Mouse (Mus musculus): Measurements from ENCODE around the gene Slc30a3.
A peak's percentile ranks its signal among the peaks of the same experiment; 100 is the strongest.

The Slc30a3 gene

GRCm38 (mm10) chr5:31108000-31108490 is at the start of gene Slc30a3:
Gene Slc30a3 (minus strand): TSS chr5:31108237.
- no peak for DNase-seq (ENCODE audit: low spot score in 2 of 2)

GRCm38 (mm10) chr5:31154152-31154553 is 46.1 kb upstream of the Slc30a3 start, which contains the start of gene Mpv17:
Gene Mpv17 (minus strand): TSS chr5:31154251.
- peak; percentile 78 to 83 for DNase-seq (ENCODE audit: low spot score in 2 of 2)

GRCm38 (mm10) chr5:31153516-31154151 is 45.6 kb upstream of the Slc30a3 start:
- no peak for DNase-seq (ENCODE audit: low spot score in 2 of 2)

- DNase-seq (ENCODE audit: low spot score in 2 of 2) = peak; percentile 16 to 41
Observed at GRCm38 (mm10) chr5:31151746-31152145, 43.7 kb upstream of the Slc30a3 start.

GRCm38 (mm10) chr5:31149781-31150180 is 41.7 kb upstream of the Slc30a3 start:
- DNase-seq (ENCODE audit: low spot score in 2 of 2) = no peak

- DNase-seq (ENCODE audit: low spot score in 2 of 2) = no peak
Observed at GRCm38 (mm10) chr5:31138968-31139425, 31.0 kb upstream of the Slc30a3 start.

- DNase-seq (ENCODE audit: low spot score in 2 of 2) = no peak
Observed at GRCm38 (mm10) chr5:31138241-31138967, 30.4 kb upstream of the Slc30a3 start, which contains the start of gene Ucn. Gene Ucn (minus strand): TSS chr5:31138829.

- DNase-seq (ENCODE audit: low spot score in 2 of 2) = no peak
Observed at GRCm38 (mm10) chr5:31137658-31138057, 29.6 kb upstream of the Slc30a3 start.

GRCm38 (mm10) chr5:31136730-31137424 is 28.8 kb upstream of the Slc30a3 start:
- no peak for DNase-seq (ENCODE audit: low spot score in 2 of 2)

GRCm38 (mm10) chr5:31126050-31126449 is 18.0 kb upstream of the Slc30a3 start:
- no peak for DNase-seq (ENCODE audit: low spot score in 2 of 2)

GRCm38 (mm10) chr5:31123481-31123880 is 15.4 kb upstream of the Slc30a3 start:
- no peak for DNase-seq (ENCODE audit: low spot score in 2 of 2)

- DNase-seq (ENCODE audit: low spot score in 2 of 2) = no peak
Observed at GRCm38 (mm10) chr5:31121111-31121510, 13.1 kb upstream of the Slc30a3 start.

- no peak for DNase-seq (ENCODE audit: low spot score in 2 of 2)
Observed at GRCm38 (mm10) chr5:31116912-31117311, 8.9 kb upstream of the Slc30a3 start.

- DNase-seq (ENCODE audit: low spot score in 2 of 2) = no peak
Observed at GRCm38 (mm10) chr5:31116354-31116753, 8.3 kb upstream of the Slc30a3 start, which contains the start of gene Trim54. Gene Trim54 (plus strand): TSS chr5:31116712.

GRCm38 (mm10) chr5:31110781-31111180 is 2.7 kb upstream of the Slc30a3 start:
- no peak for DNase-seq (ENCODE audit: low spot score in 2 of 2)

- no peak for DNase-seq (ENCODE audit: low spot score in 2 of 2)
Observed at GRCm38 (mm10) chr5:31105814-31106335, 2.2 kb downstream of the Slc30a3 start, which contains the start of gene Dnajc5g. Gene Dnajc5g (plus strand): TSS chr5:31106285.

GRCm38 (mm10) chr5:31095711-31096480 is 12.1 kb downstream of the Slc30a3 start:
- DNase-seq (ENCODE audit: low spot score in 2 of 2) = no peak

- peak in 1 of 2 experiments; percentile 31 for DNase-seq (ENCODE audit: low spot score in 2 of 2)
Observed at GRCm38 (mm10) chr5:31094799-31095691, 13.0 kb downstream of the Slc30a3 start.

- DNase-seq (ENCODE audit: low spot score in 2 of 2) = no peak
Observed at GRCm38 (mm10) chr5:31094100-31094798, 13.8 kb downstream of the Slc30a3 start.

Measured in urinary bladder, postnatal 36 days (tissue).